Mouse (Mus musculus) T-helper 1 cell (primary cell): ENCODE data around the gene Frmd4a.

ENCODE experiments used
- in situ Hi-C: fragments of 300-600 bp; cut with MboI, MseI; formaldehyde crosslinking; loops from one replicate; pipeline ENCODE4 v1.15.1; 2025; ENCODE audit warnings: high pct_unique_total_duplicates

The Frmd4a gene

GRCm38 (mm10) chr2:4517553-4518125, 500.1 kb downstream of the Frmd4a start:
- in situ Hi-C loops, result no loop called here

- in situ Hi-C loops, result no loop called here
These were observed 501.0 kb downstream of the Frmd4a start for GRCm38 (mm10) chr2:4518549-4518948.

- in situ Hi-C loops, result no loop called here
These were observed 505.4 kb downstream of the Frmd4a start for GRCm38 (mm10) chr2:4522769-4523487.

GRCm38 (mm10) chr2:4527094-4527493, 509.6 kb downstream of the Frmd4a start:
- in situ Hi-C loops, result no loop called here

- in situ Hi-C loops, result no loop called here
These were observed 511.8 kb downstream of the Frmd4a start for GRCm38 (mm10) chr2:4529254-4529729.

- in situ Hi-C loops, result no loop called here
These were observed 514.1 kb downstream of the Frmd4a start for GRCm38 (mm10) chr2:4531533-4532197.

- in situ Hi-C loops, result no loop called here
These were observed 514.7 kb downstream of the Frmd4a start for GRCm38 (mm10) chr2:4532198-4532568.

GRCm38 (mm10) chr2:4532945-4533344, 515.4 kb downstream of the Frmd4a start:
- in situ Hi-C loops, result no loop called here

GRCm38 (mm10) chr2:4535187-4535864, 517.8 kb downstream of the Frmd4a start:
- in situ Hi-C loops, result no loop called here

- in situ Hi-C loops, result no loop called here
These were observed 523.8 kb downstream of the Frmd4a start for GRCm38 (mm10) chr2:4541330-4541729.

- in situ Hi-C loops, result no loop called here
These were observed 524.5 kb downstream of the Frmd4a start for GRCm38 (mm10) chr2:4541844-4542628.

- in situ Hi-C loops, result no loop called here
These were observed 525.3 kb downstream of the Frmd4a start for GRCm38 (mm10) chr2:4542629-4543416.

GRCm38 (mm10) chr2:4543417-4543775, 525.9 kb downstream of the Frmd4a start:
- in situ Hi-C loops, result no loop called here

GRCm38 (mm10) chr2:4544360-4544759, 526.8 kb downstream of the Frmd4a start:
- in situ Hi-C loops, result no loop called here

- in situ Hi-C loops, result no loop called here
These were observed 527.7 kb downstream of the Frmd4a start for GRCm38 (mm10) chr2:4545261-4545660.

GRCm38 (mm10) chr2:4547003-4547662, 529.6 kb downstream of the Frmd4a start:
- in situ Hi-C loops, result no loop called here

GRCm38 (mm10) chr2:4549271-4549670, 531.8 kb downstream of the Frmd4a start:
- in situ Hi-C loops, result no loop called here

GRCm38 (mm10) chr2:4550017-4550763, 532.7 kb downstream of the Frmd4a start:
- in situ Hi-C loops, result no loop called here

- in situ Hi-C loops, result no loop called here
These were observed 533.9 kb downstream of the Frmd4a start for GRCm38 (mm10) chr2:4551438-4551837.
